Mouse (Mus musculus) brain, embryonic 14.5 days (tissue): ENCODE results near the gene Phospho1.

Source experiments
- CTCF ChIP-seq: fragments of 200-500 bp; IDR thresholded peaks from 2 replicates; pipeline ENCODE4 v1.5.1; 2012; ENCODE audit warnings: inconsistent platforms, mild to moderate bottlenecking, moderate library complexity, borderline replicate concordance; ENCODE audit not compliant: insufficient read depth, insufficient read length; ENCODE audit errors: extremely low read depth
- POLR2A ChIP-seq: fragments of 200-500 bp; IDR thresholded peaks from 2 replicates; pipeline ENCODE4 v1.6.1; 2012; ENCODE audit warnings: mild to moderate bottlenecking, inconsistent platforms, borderline replicate concordance; ENCODE audit not compliant: poor library complexity, insufficient read depth, insufficient read length, severe bottlenecking; ENCODE audit errors: extremely low read depth

DNA sequence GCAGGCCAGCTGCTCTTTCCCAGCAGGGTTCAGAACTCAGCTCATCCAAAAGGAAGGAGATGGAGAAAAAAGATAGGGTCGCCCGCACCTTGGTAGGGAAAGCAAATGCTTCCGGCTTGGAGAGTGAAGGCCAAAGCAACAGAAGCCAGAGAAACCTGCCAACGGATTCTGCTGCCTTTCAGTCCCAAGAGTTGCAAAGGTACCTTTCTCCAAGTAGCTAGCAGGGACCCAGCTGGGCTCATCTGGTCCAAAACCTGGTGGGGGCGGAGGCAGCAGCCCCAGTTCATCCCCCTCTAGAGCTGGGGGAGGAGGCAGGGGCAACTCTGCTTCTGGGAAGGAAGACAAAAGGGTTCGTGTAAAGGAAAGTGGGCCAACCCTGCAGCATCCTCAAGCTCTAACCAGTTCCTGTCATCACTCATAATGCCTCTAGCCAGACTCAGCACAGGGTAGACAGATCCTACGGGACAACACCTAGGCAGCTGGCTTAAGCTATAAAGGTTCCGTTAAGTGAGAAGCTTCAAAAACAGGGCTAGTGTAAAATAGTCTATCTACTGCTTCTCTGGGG, 8.8 kb downstream of the Phospho1 start:
- no peak for TF ChIP-seq CTCF
- TF ChIP-seq POLR2A: no peak
